17 mouse cellular contexts compared by ENCODE assay signal in genomic region chr7:130966876-130967275, GRCm38 (mm10). TPM values are rescaled to one million over a fixed set of nuclear protein-coding genes. Genes with fewer than 3 reads are reported as not detected.
DNase-seq lines count a peak whose midpoint lies in the region; ATAC-seq and TF ChIP-seq lines count a peak whose summit lies in the region.
"Had no signal": no experiment of that assay in that cellular context is flagged by ENCODE, and none has a peak within 500 bp of the region (broad histone marks: within the 10 kb centered on the region; RNA-seq: fewer than 3 reads in every experiment).

No protein-coding gene starts in this region.

- no peak for TF ChIP-seq CTCF in heart, postnatal 0 days (IDR thresholded peaks at IDR 0.05; ENCODE audit: low read depth)
- TF ChIP-seq CTCF in lung, adult 2 months (IDR thresholded peaks at IDR 0.05; ENCODE audit: insufficient read depth, low read length) = no peak

- 0 out of 2 replicates have a peak, but pooled peaks cover 2% of the 10 kb centered on the region for H3K36me3 ChIP-seq in heart, postnatal 0 days (replicated peaks; ENCODE audit: control insufficient read depth, insufficient read depth, low read length)
- H3K36me3 ChIP-seq in embryonic facial prominence, embryonic 15.5 days = no peaks in the 10 kb centered on the region
- no peaks in the 10 kb centered on the region for H3K36me3 ChIP-seq in stomach, embryonic 15.5 days
- H3K36me3 ChIP-seq: liver, embryonic 12.5 days; midbrain, embryonic 15.5 days had no signal

- peaks cover 33% of the 10 kb centered on the region for H3K4me1 ChIP-seq in heart, postnatal 0 days (ENCODE audit: control insufficient read depth, insufficient read depth)
- peaks cover 10% of the 10 kb centered on the region for H3K4me1 ChIP-seq in brown adipose tissue, adult 24 weeks (ENCODE audit: control insufficient read depth, insufficient read depth, insufficient read length, low read length)
- peaks cover 63% of the 10 kb centered on the region for H3K4me1 ChIP-seq in embryonic facial prominence, embryonic 15.5 days
- peaks cover 19% of the 10 kb centered on the region for H3K4me1 ChIP-seq in stomach, embryonic 15.5 days
- H3K4me1 ChIP-seq in lung, adult 2 months (ENCODE audit: control insufficient read depth, insufficient read depth, low read length) = peaks cover 3% of the 10 kb centered on the region; the same call in 1 of the 2 replicates
- H3K4me1 ChIP-seq: midbrain, embryonic 15.5 days had no signal

- H3K4me3 ChIP-seq in heart, postnatal 0 days (ENCODE audit: low read depth, low read length) = no peak overlapping the region
- no peak overlapping the region for H3K4me3 ChIP-seq in brown adipose tissue, adult 24 weeks (ENCODE audit: insufficient read depth, low read depth, low read length)
- H3K4me3 ChIP-seq in embryonic facial prominence, embryonic 15.5 days (replicated peaks) = no peak overlapping the region
- no peak overlapping the region for H3K4me3 ChIP-seq in stomach, embryonic 15.5 days (replicated peaks)
- H3K4me3 ChIP-seq in lung, adult 2 months (replicated peaks; ENCODE audit: extremely low read depth, low read depth, low read length) = no peak overlapping the region
- H3K4me3 ChIP-seq: forebrain, embryonic 13.5 days; liver, embryonic 12.5 days; midbrain, embryonic 15.5 days had no signal

- H3K27me3 ChIP-seq in heart, postnatal 0 days (ENCODE audit: control insufficient read depth, insufficient read depth, low read length) = no peaks in the 10 kb centered on the region
- no peaks in the 10 kb centered on the region for H3K27me3 ChIP-seq in embryonic facial prominence, embryonic 15.5 days
- no peaks in the 10 kb centered on the region for H3K27me3 ChIP-seq in stomach, embryonic 15.5 days (replicated peaks)
- H3K27me3 ChIP-seq: forebrain, embryonic 13.5 days; liver, embryonic 12.5 days; midbrain, embryonic 15.5 days had no signal

- TF ChIP-seq EP300 in heart, postnatal 0 days (IDR thresholded peaks at IDR 0.05; ENCODE audit: low read depth) = no peak

- H3K27ac ChIP-seq in heart, postnatal 0 days (ENCODE audit: low read depth) = peak overlapping the region; percentile 60
- peak overlapping the region; percentile 60 for H3K27ac ChIP-seq in brown adipose tissue, adult 24 weeks (replicated peaks; ENCODE audit: low read depth, low read length)
- H3K27ac ChIP-seq in embryonic facial prominence, embryonic 15.5 days (replicated peaks) = peak overlapping the region; percentile 89
- H3K27ac ChIP-seq in stomach, embryonic 15.5 days = peak overlapping the region; percentile 26; the same call in 1 of the 2 replicates
- H3K27ac ChIP-seq: forebrain, embryonic 13.5 days; liver, embryonic 12.5 days; midbrain, embryonic 15.5 days had no signal

- no peak for TF ChIP-seq POLR2A in lung, adult 2 months (IDR thresholded peaks at IDR 0.05; ENCODE audit: borderline replicate concordance, extremely low read depth, low read depth, low read length)

- intact Hi-C loops in heart, postnatal 36 days (cut with DNase I) = no loop called here

- no peaks in the 10 kb centered on the region for H3K9me3 ChIP-seq in heart, postnatal 0 days (replicated peaks; ENCODE audit: control insufficient read depth, low read length)
- H3K9me3 ChIP-seq in embryonic facial prominence, embryonic 15.5 days (replicated peaks) = no peaks in the 10 kb centered on the region
- no peaks in the 10 kb centered on the region for H3K9me3 ChIP-seq in stomach, embryonic 15.5 days
- H3K9me3 ChIP-seq: forebrain, embryonic 13.5 days; liver, embryonic 12.5 days; midbrain, embryonic 15.5 days had no signal

- DNase-seq in heart, postnatal 0 days (ENCODE audit: low spot score) = peak; percentile 60
- no peak for DNase-seq in heart, postnatal 36 days
- no peak for DNase-seq in lung, adult 2 months
- DNase-seq in c-Kit-positive CD71-positive TER-119-positive erythroid progenitor cells, embryonic 14.5 days (ENCODE audit: low spot score) = no peak
- DNase-seq: adrenal gland, postnatal 36 days; cerebellum, postnatal 25 days; kidney, adult 2 months; kidney, postnatal 36 days; layer of hippocampus, adult 9-11 months; retina, postnatal 1 day; thymus, adult 2 months had no signal

- no peak for ATAC-seq in heart, postnatal 0 days (ENCODE audit: insufficient read depth, low read depth)
- no peak for ATAC-seq in embryonic facial prominence, embryonic 15.5 days (ENCODE audit: insufficient number of reproducible peaks, low FRiP score, low TSS enrichment, low read depth)
- no peak for ATAC-seq in stomach, embryonic 15.5 days (ENCODE audit: insufficient read depth, low FRiP score, low read depth)
- ATAC-seq: forebrain, embryonic 13.5 days; liver, embryonic 12.5 days; midbrain, embryonic 15.5 days had no signal

- H3K4me2 ChIP-seq in heart, postnatal 0 days (ENCODE audit: low read depth, low read length) = no peak overlapping the region
- H3K4me2 ChIP-seq in embryonic facial prominence, embryonic 15.5 days (replicated peaks) = 0 out of 2 replicates have a peak overlapping the region, but pooled peaks have one; percentile 6
- no peak overlapping the region for H3K4me2 ChIP-seq in stomach, embryonic 15.5 days
- H3K4me2 ChIP-seq: forebrain, embryonic 13.5 days; liver, embryonic 12.5 days; midbrain, embryonic 15.5 days had no signal

- WGBS in heart, postnatal 0 days = 59% methylated on average over 6 of the region's 6 CpGs
- WGBS in embryonic facial prominence, embryonic 15.5 days = 41% methylated on average over 6 of the region's 6 CpGs
- 66% methylated on average over 6 of the region's 6 CpGs for WGBS in stomach, embryonic 15.5 days
- 74% methylated on average over 6 of the region's 6 CpGs for WGBS in lung, adult 2 months

- H3K9ac ChIP-seq in heart, postnatal 0 days (replicated peaks; ENCODE audit: low read depth, low read length) = no peak overlapping the region
- H3K9ac ChIP-seq in embryonic facial prominence, embryonic 15.5 days = no peak overlapping the region
- H3K9ac ChIP-seq in stomach, embryonic 15.5 days = no peak overlapping the region
- H3K9ac ChIP-seq: forebrain, embryonic 13.5 days; liver, embryonic 12.5 days; midbrain, embryonic 15.5 days had no signal

RNA-seq across cellular contexts. Expression of gene Htra1, which starts 31.0 kb away (rescaled TPM):
- total RNA-seq in heart, postnatal 0 days (2014; rRNA removed; ENCODE audit: low replicate concordance) = 79.7 and 97.9 TPM in 2 replicates
- polyA plus RNA-seq in heart, postnatal 0 days (2015; fragmentation: Nextera tagmentation; extraction: Ambion mirVana) = 86.1 and 95.2 TPM in 2 replicates
- 100 to 1,000 TPM; 120 to 129 TPM for total RNA-seq in heart, postnatal 36 days (2021)
- 40.6 and 47.3 TPM in 2 replicates for polyA plus RNA-seq in brown adipose tissue, adult 24 weeks (2012; ENCODE audit: insufficient read depth, insufficient read length, missing spikeins)
- polyA plus RNA-seq in embryonic facial prominence, embryonic 15.5 days (2015; fragmentation: Nextera tagmentation; extraction: Ambion mirVana) = 116 and 122 TPM in 2 replicates
- 23.4 and 27.8 TPM in 2 replicates for polyA plus RNA-seq in stomach, embryonic 15.5 days (2015; fragmentation: Nextera tagmentation; extraction: Ambion mirVana)
- 64.7 and 65.2 TPM in 2 replicates for polyA plus RNA-seq in lung, adult 2 months (2012; rRNA removed)

Comparison
In these comparisons a context has a peak if more than half of its experiments do, and no peak if none do; other contexts are left out.
1. H3K27ac ChIP-seq: peak in every context shown above with its lines; median percentile 89 in embryonic facial prominence, embryonic 15.5 days; 60 in heart, postnatal 0 days; 60 in brown adipose tissue, adult 24 weeks; 26 in stomach, embryonic 15.5 days.